Mouse (Mus musculus) lung, embryonic 14.5 days (tissue): ENCODE measurements around the gene Plekha1. TPM values are rescaled to one million over a fixed set of nuclear protein-coding genes. Genes with fewer than 3 reads are reported as not detected.
A peak's percentile ranks its signal among the peaks of the same experiment; 100 is the strongest.

ENCODE experiments used
- ATAC-seq: fragments of 200-750 bp; cut with Nextera tagmentation; 2 replicates; pipeline ENCODE4 v1.8.0; 2017; ENCODE audit warnings: mild to moderate bottlenecking, moderate TSS enrichment, moderate library complexity; ENCODE audit not compliant: insufficient read depth
- DNase-seq: peaks from one replicate; pipeline ENCODE4 v3.0.0-alpha.2; 2015
- H3K27ac ChIP-seq: fragments of 300-500 bp; sonication (generic); 2 replicates; pipeline ENCODE4 v1.5.1; 2014; ENCODE audit warnings: low read depth, mild to moderate bottlenecking, moderate library complexity
- H3K27me3 ChIP-seq: fragments of 300-500 bp; sonication (generic); 2 replicates; pipeline ENCODE4 v1.6.1; 2014; ENCODE audit warnings: low read length, control low read depth; ENCODE audit not compliant: insufficient read depth
- H3K36me3 ChIP-seq: fragments of 300-500 bp; sonication (generic); 2 replicates; pipeline ENCODE4 v1.6.1; 2014; ENCODE audit warnings: control low read depth; ENCODE audit not compliant: insufficient read depth
- H3K4me1 ChIP-seq: fragments of 300-500 bp; sonication (generic); 2 replicates; pipeline ENCODE4 v1.6.1; 2014; ENCODE audit warnings: antibody characterized with exemption, control low read depth; ENCODE audit not compliant: insufficient read depth
- H3K4me2 ChIP-seq: fragments of 300-500 bp; sonication (generic); 2 replicates; pipeline ENCODE4 v1.6.1; 2014; ENCODE audit warnings: mild to moderate bottlenecking
- H3K4me3 ChIP-seq: fragments of 300-500 bp; sonication (generic); 2 replicates; pipeline ENCODE4 v1.5.1; 2014; ENCODE audit warnings: low read depth, low read length
- H3K9ac ChIP-seq: fragments of 300-500 bp; sonication (generic); 2 replicates; pipeline ENCODE4 v1.6.1; 2014
- H3K9me3 ChIP-seq: fragments of 300-500 bp; sonication (generic); 2 replicates; pipeline ENCODE4 v1.6.1; 2016; ENCODE audit warnings: low read depth, low read length, control low read depth
- CTCF ChIP-seq: IDR thresholded peaks from 2 replicates; pipeline ENCODE4 v1.5.1; 2016; ENCODE audit warnings: antibody characterized with exemption, low read depth
- WGBS: fragments of 180-500 bp; shearing (Covaris S2); extraction: QIAGEN DNeasy Blood & Tissue Kit; methylation state at CpG from one replicate; pipeline ENCODE4 v1.1.7; 2014; 5-methylcytosine and 5-hydroxymethylcytosine counted together
- microRNA-seq: library from miRNA; unstranded; fragments of <30 nt; microRNA quantifications from one replicate; pipeline ENCODE4, GENCODE M21; 2016; ENCODE audit warnings: borderline number of aligned reads
- polyA plus RNA-seq: library from polyadenylated mRNA; unstranded; fragments of >200 nt; fragmentation: Nextera tagmentation; extraction: Ambion mirVana; gene quantifications from 2 replicates; pipeline ENCODE4 v1.2.1, GENCODE M21; 2014

Plekha1 gene
- polyA plus RNA-seq, 1 experiment from 2014 or later, result 56.2 TPM

DNA sequence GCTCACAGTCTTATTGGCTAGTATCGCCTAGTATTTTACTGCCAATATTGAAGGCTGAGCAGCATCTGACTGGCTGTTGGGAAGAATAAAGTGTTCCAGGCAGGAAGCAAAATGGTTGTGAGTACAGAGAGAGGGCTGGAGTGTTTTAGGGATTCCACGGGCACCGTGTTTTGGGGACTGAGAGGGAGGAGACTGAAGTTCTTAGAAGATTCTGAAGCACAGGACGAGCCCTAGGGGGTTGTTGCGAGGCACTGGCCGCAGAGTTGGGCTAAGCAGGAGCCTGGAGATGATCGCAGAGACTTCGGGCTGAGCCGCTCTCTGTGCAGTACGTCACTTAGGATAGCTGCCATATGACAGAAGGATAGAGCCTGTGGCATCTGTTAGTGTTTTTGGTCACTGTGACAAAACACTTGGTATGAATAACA lies 88.6 kb downstream of the Plekha1 start:
- Histone ChIP-seq H3K4me3 (no peak overlapping the region), H3K9ac (no peak overlapping the region), H3K4me2 (no peak overlapping the region), H3K36me3 (no peaks in the 10 kb centered on the region), H3K4me1 (peaks cover 3% of the 10 kb centered on the region), H3K27me3 (no peaks in the 10 kb centered on the region), H3K27ac (no peak overlapping the region), H3K9me3 (no peaks in the 10 kb centered on the region)
- no peak for TF ChIP-seq CTCF
- WGBS, result 82% methylated on average over 10 of the region's 10 CpGs
- DNase-seq, result no peak
- no peak for ATAC-seq

DNA sequence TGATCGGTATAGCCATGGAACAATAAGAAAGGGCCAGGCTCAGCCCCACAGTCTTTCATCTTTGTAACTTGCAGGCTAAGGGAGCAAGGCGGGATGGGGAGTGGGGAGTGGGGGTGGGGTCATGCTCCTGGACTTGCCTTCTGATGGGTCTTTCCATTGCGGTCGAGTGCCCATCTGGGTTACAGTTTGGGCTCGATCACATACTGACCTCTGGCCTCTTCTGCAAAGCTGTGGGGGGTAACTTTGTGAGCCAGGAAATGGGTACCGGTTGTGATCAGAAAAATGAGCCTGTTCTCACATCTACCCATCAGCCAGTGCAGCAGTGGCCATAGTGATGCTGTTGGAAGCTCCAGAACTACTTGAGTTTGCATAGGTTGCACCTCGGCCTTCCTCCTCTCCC lies 93.0 kb downstream of the Plekha1 start:
- H3K27me3 ChIP-seq, result no peaks in the 10 kb centered on the region
- no peak overlapping the region for H3K9ac ChIP-seq
- DNase-seq, result no peak
- H3K9me3 ChIP-seq, result no peaks in the 10 kb centered on the region
- no peak overlapping the region for H3K27ac ChIP-seq
- no peaks in the 10 kb centered on the region for H3K36me3 ChIP-seq
- WGBS, result 68% methylated on average over 7 of the region's 7 CpGs
- no peak for TF ChIP-seq CTCF
- no peak overlapping the region for H3K4me3 ChIP-seq
- no peak overlapping the region for H3K4me2 ChIP-seq
- ATAC-seq, result no peak
- no peaks in the 10 kb centered on the region for H3K4me1 ChIP-seq

- Histone ChIP-seq H3K9ac (no peak overlapping the region), H3K4me3 (no peak overlapping the region), H3K9me3 (no peaks in the 10 kb centered on the region), H3K4me1 (peaks cover 6% of the 10 kb centered on the region; the same call in 1 of the 2 replicates), H3K27ac (no peak overlapping the region), H3K4me2 (no peak overlapping the region), H3K36me3 (no peaks in the 10 kb centered on the region), H3K27me3 (no peaks in the 10 kb centered on the region)
- no peak for TF ChIP-seq CTCF
- DNase-seq, result peak; percentile 65
- 29% methylated on average over 7 of the region's 7 CpGs for WGBS
- no peak for ATAC-seq
These were observed 94.3 kb downstream of the Plekha1 start for GRCm38 (mm10) chr7:130959868-130960267.

- Histone ChIP-seq H3K4me2 (no peak overlapping the region), H3K4me1 (peaks cover 16% of the 10 kb centered on the region), H3K27ac (no peak overlapping the region), H3K9ac (no peak overlapping the region), H3K27me3 (no peaks in the 10 kb centered on the region), H3K9me3 (no peaks in the 10 kb centered on the region), H3K36me3 (no peaks in the 10 kb centered on the region), H3K4me3 (no peak overlapping the region)
- no peak for TF ChIP-seq CTCF
- DNase-seq (no peak), ATAC-seq (no peak)
- 76% methylated on average over 6 of the region's 6 CpGs for WGBS
These were observed 95.9 kb downstream of the Plekha1 start for GRCm38 (mm10) chr7:130961429-130961828.

Small RNA genes lying within 50 kb of the gene (microRNA-seq; reads per million reads assigned to microRNA genes)
- not detected for gene Mir7061

Other genes with a start within 250 kb of the Plekha1 start
- not detected in 2 replicates for gene Btbd16, start 91.7 kb upstream of the Plekha1 start, polyA plus RNA-seq
- 25.8 and 30.0 TPM in 2 replicates for gene Htra1, start 70.4 kb downstream of the Plekha1 start, polyA plus RNA-seq
- not detected in 2 replicates for gene Dmbt1, start 166.3 kb downstream of the Plekha1 start, polyA plus RNA-seq